Mouse (Mus musculus): ENCODE measurements around the gene Gfpt2.

Gene Gfpt2

GRCm38 (mm10) chr11:49840666-49841065 is 46.7 kb downstream of the Gfpt2 start:
- DNase-seq (ENCODE audit: low spot score), result peak; percentile 50

GRCm38 (mm10) chr11:49841886-49842285 is 47.9 kb downstream of the Gfpt2 start:
- DNase-seq (ENCODE audit: low spot score), result no peak

- DNase-seq (ENCODE audit: low spot score), result no peak
Measured at GRCm38 (mm10) chr11:49842718-49843117, 48.7 kb downstream of the Gfpt2 start.

- no peak for DNase-seq (ENCODE audit: low spot score)
Measured at GRCm38 (mm10) chr11:49844311-49844710, 50.3 kb downstream of the Gfpt2 start.

- DNase-seq (ENCODE audit: low spot score), result peak; percentile 56
Measured at GRCm38 (mm10) chr11:49844969-49845368, 51.0 kb downstream of the Gfpt2 start.

GRCm38 (mm10) chr11:49845958-49846357 is 52.0 kb downstream of the Gfpt2 start:
- no peak for DNase-seq (ENCODE audit: low spot score)

GRCm38 (mm10) chr11:49846401-49847070 is 52.6 kb downstream of the Gfpt2 start, which contains the start of gene Mapk9:
Mapk9 (plus strand) TSS chr11:49846751.
- peak; percentile 99 for DNase-seq (ENCODE audit: low spot score)

- DNase-seq (ENCODE audit: low spot score), result no peak
Measured at GRCm38 (mm10) chr11:49847071-49847810, 53.3 kb downstream of the Gfpt2 start.

GRCm38 (mm10) chr11:49847811-49848078 is 53.8 kb downstream of the Gfpt2 start:
- DNase-seq (ENCODE audit: low spot score), result no peak

GRCm38 (mm10) chr11:49848080-49848815 is 54.3 kb downstream of the Gfpt2 start:
- no peak for DNase-seq (ENCODE audit: low spot score)

GRCm38 (mm10) chr11:49850331-49850730 is 56.4 kb downstream of the Gfpt2 start:
- DNase-seq (ENCODE audit: low spot score), result no peak

- DNase-seq (ENCODE audit: low spot score), result no peak
Measured at GRCm38 (mm10) chr11:49855144-49855543, 61.2 kb downstream of the Gfpt2 start.

GRCm38 (mm10) chr11:49861139-49861538 is 67.2 kb downstream of the Gfpt2 start:
- no peak for DNase-seq (ENCODE audit: low spot score)

GRCm38 (mm10) chr11:49863926-49864325 is 69.9 kb downstream of the Gfpt2 start:
- DNase-seq (ENCODE audit: low spot score), result no peak

GRCm38 (mm10) chr11:49867320-49867719 is 73.3 kb downstream of the Gfpt2 start:
- no peak for DNase-seq (ENCODE audit: low spot score)

- DNase-seq (ENCODE audit: low spot score), result peak; percentile 24
Measured at GRCm38 (mm10) chr11:49869762-49870161, 75.8 kb downstream of the Gfpt2 start.

GRCm38 (mm10) chr11:49871914-49872313 is 77.9 kb downstream of the Gfpt2 start:
- DNase-seq (ENCODE audit: low spot score), result peak; percentile 31

GRCm38 (mm10) chr11:49872779-49873178 is 78.8 kb downstream of the Gfpt2 start:
- DNase-seq (ENCODE audit: low spot score), result no peak

GRCm38 (mm10) chr11:49876948-49877817 is 83.2 kb downstream of the Gfpt2 start:
- no peak for DNase-seq (ENCODE audit: low spot score)

GRCm38 (mm10) chr11:49879950-49880642 is 86.1 kb downstream of the Gfpt2 start:
- no peak for DNase-seq (ENCODE audit: low spot score)

- no peak for DNase-seq (ENCODE audit: low spot score)
Measured at GRCm38 (mm10) chr11:49883394-49883793, 89.4 kb downstream of the Gfpt2 start.

Data from yolk sac, embryonic 10.5 days (tissue).